Mouse (Mus musculus) thymus, adult 2 months (tissue): Measurements from ENCODE around the gene Vps33a.

ENCODE experiments used
- CTCF ChIP-seq: fragments of 200-500 bp; IDR thresholded peaks from 2 replicates; pipeline ENCODE4 v1.5.1; 2012; ENCODE audit warnings: mild to moderate bottlenecking, control low read depth, low read length, moderate library complexity, borderline replicate concordance; ENCODE audit not compliant: control insufficient read depth, poor library complexity, insufficient read depth; ENCODE audit errors: extremely low read depth
- POLR2A ChIP-seq: fragments of 200-500 bp; IDR thresholded peaks from 2 replicates; pipeline ENCODE4 v1.6.1; 2012; ENCODE audit warnings: mild to moderate bottlenecking, low read length, control low read depth, moderate library complexity; ENCODE audit not compliant: control insufficient read depth, poor library complexity, insufficient read depth; ENCODE audit errors: extremely low read depth

- TF ChIP-seq POLR2A (no peak), CTCF (no peak)
Measured at GRCm38 (mm10) chr5:123599319-123599718, 26.5 kb upstream of the Vps33a start.
